Mouse (Mus musculus) CH12.LX (cell line): ENCODE measurements around the gene Vps45.
"Not testable (repeated sequence)": the region's sequence is repeated elsewhere in the genome, so short reads cannot be mapped to it uniquely, and the experiment has no call there.

Experiments
- MEF2A ChIP-seq: IDR thresholded peaks from 2 replicates; pipeline ENCODE4 v1.6.1; 2014; ENCODE audit warnings: low read depth, mild to moderate bottlenecking, inconsistent platforms, low read length, improper control_type of control experiment, borderline replicate concordance
- TCF12 ChIP-seq: IDR thresholded peaks from 2 replicates; pipeline ENCODE4 v1.6.1; 2014; ENCODE audit warnings: low read depth, mild to moderate bottlenecking, inconsistent platforms, low read length, improper control_type of control experiment

DNA sequence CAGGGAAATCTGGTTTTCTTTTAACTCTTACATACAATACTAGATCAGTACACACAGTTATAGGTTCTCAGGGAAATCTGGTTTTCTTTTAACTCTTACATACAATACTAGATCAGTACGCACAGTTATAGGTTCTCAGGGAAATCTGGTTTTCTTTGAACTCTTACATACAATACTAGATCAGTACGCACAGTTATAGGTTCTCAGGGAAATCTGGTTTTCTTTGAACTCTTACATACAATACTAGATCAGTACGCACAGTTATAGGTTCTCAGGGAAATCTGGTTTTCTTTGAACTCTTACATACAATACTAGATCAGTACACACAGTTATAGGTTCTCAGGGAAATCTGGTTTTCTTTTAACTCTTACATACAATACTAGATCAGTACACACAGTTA, 13.7 kb downstream of the Vps45 start:
- not testable (repeated sequence) for TF ChIP-seq TCF12, MEF2A
